Mouse (Mus musculus) liver, embryonic 14.5 days (tissue): ENCODE data around the gene Slc35f2. TPM values are rescaled to one million over a fixed set of nuclear protein-coding genes. Genes with fewer than 3 reads are reported as not detected.

ENCODE experiments used
- ATAC-seq: fragments of 200-750 bp; cut with Nextera tagmentation; 2 replicates; pipeline ENCODE4 v1.8.0; 2017; ENCODE audit warnings: moderate number of reproducible peaks, mild to moderate bottlenecking, moderate library complexity; ENCODE audit not compliant: insufficient read depth
- DNase-seq, 3 experiments: peaks; one replicate each; pipeline ENCODE4 v3.0.0-alpha.2; 2012 to 2013; ENCODE audit warnings: low read depth in 3 of 3, low spot score in 3 of 3
- H3K27ac ChIP-seq: fragments of 300-500 bp; sonication (generic); 2 replicates; pipeline ENCODE4 v1.5.1; 2014; ENCODE audit warnings: moderate library complexity, mild to moderate bottlenecking, control low read depth, inconsistent platforms
- H3K27me3 ChIP-seq: fragments of 300-500 bp; sonication (generic); 2 replicates; pipeline ENCODE4 v1.6.1; 2014; ENCODE audit warnings: mild to moderate bottlenecking, low read length, moderate library complexity; ENCODE audit not compliant: control insufficient read depth, insufficient read depth
- H3K36me3 ChIP-seq: fragments of 300-500 bp; sonication (generic); replicated peaks from 2 replicates; pipeline ENCODE4 v1.6.1; 2014; ENCODE audit warnings: low read depth; ENCODE audit not compliant: control insufficient read depth, insufficient read depth
- H3K4me1 ChIP-seq, 2 experiments: fragments of 200-500 bp in 1 of 2; fragments of 300-500 bp in 1 of 2; sonication (generic) in 1 of 2; replicated peaks; 2 replicates each; pipeline ENCODE4 v1.6.1; 2012 to 2014; ENCODE audit warnings: antibody characterized with exemption in 1 of 2, inconsistent platforms in 1 of 2, low read length in 1 of 2; ENCODE audit not compliant: control insufficient read depth in 2 of 2, insufficient read depth in 2 of 2
- H3K4me2 ChIP-seq: fragments of 300-500 bp; sonication (generic); 2 replicates; pipeline ENCODE4 v1.6.1; 2014; ENCODE audit warnings: low read depth, mild to moderate bottlenecking, control low read depth, moderate library complexity
- H3K4me3 ChIP-seq, 2 experiments: fragments of 200-500 bp in 1 of 2; fragments of 300-500 bp in 1 of 2; sonication (generic) in 1 of 2; 2 replicates each; pipeline ENCODE4 v1.5.1; 2012 to 2014; ENCODE audit warnings: low read depth in 2 of 2, low read length in 2 of 2, mild to moderate bottlenecking in 2 of 2, control low read depth in 1 of 2, inconsistent platforms in 1 of 2, moderate library complexity in 1 of 2; ENCODE audit not compliant: insufficient read depth in 1 of 2
- H3K9ac ChIP-seq: fragments of 300-500 bp; sonication (generic); replicated peaks from 2 replicates; pipeline ENCODE4 v1.6.1; 2014; ENCODE audit warnings: mild to moderate bottlenecking, control low read depth, moderate library complexity
- H3K9me3 ChIP-seq: fragments of 300-500 bp; sonication (generic); 2 replicates; pipeline ENCODE4 v1.6.1; 2016; ENCODE audit warnings: low read length, mixed read lengths; ENCODE audit not compliant: control insufficient read depth
- CTCF ChIP-seq: IDR thresholded peaks from 2 replicates; pipeline ENCODE4 v1.5.1; 2016; ENCODE audit warnings: antibody characterized with exemption, low read depth, control low read depth
- EP300 ChIP-seq: IDR thresholded peaks from 2 replicates; pipeline ENCODE4 v1.6.1; 2016; ENCODE audit warnings: antibody characterized with exemption, low read depth
- WGBS: fragments of 180-500 bp; shearing (Covaris S2); extraction: QIAGEN DNeasy Blood & Tissue Kit; methylation state at CpG from one replicate; pipeline ENCODE4 v1.1.7; 2014; ENCODE audit not compliant: insufficient replicate concordance; 5-methylcytosine and 5-hydroxymethylcytosine counted together
- polyA plus RNA-seq, 2 experiments: library from polyadenylated mRNA; depleted of rRNA in 1 of 2; stranded (reverse) in 1 of 2; unstranded in 1 of 2; fragments of >200 nt; fragmentation: Nextera tagmentation in 1 of 2; extraction: Ambion mirVana in 1 of 2; gene quantifications; 2 replicates each; pipeline versions ENCODE4 v1.2.1 to v1.2.3; 2012 to 2014

Slc35f2 gene
- polyA plus RNA-seq, 2 experiments: 0.14 to 0.26 TPM

GRCm38 (mm10) chr9:53786561-53787407 is 15.4 kb downstream of the Slc35f2 start:
- no peak for TF ChIP-seq EP300
- TF ChIP-seq CTCF: no peak
- DNase-seq (no peak), ATAC-seq (no peak)
- Histone ChIP-seq H3K27ac (no peak overlapping the region), H3K9ac (no peak overlapping the region), H3K9me3 (no peaks in the 10 kb centered on the region), H3K36me3 (no peaks in the 10 kb centered on the region), H3K27me3 (no peaks in the 10 kb centered on the region), H3K4me1 (no peaks in the 10 kb centered on the region), H3K4me2 (no peak overlapping the region), H3K4me3 (no peak overlapping the region)
- WGBS: 41% methylated on average over 16 of the region's 16 CpGs

DNA sequence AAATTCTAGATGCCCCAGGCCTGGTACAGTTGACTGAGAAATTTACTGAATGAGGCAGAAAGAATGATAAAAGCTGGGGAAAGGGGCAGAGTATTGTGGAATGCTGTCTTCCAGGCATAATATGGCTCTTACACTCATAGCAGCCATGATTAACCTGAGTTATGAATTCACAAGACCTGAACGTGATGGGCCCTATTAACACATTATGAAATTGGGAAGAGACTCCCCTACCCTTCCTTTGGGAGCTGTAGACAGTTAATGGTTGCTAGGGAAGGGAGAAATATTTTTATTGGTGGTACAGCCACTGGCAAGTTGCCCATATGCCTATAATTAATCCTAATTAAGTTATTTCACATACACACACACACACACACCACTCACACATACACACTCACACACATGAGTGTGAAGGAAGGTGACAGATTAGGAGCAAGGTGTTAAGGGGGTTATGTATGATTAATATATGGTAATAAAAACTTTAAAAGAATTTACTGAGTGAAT is 22.5 kb downstream of the Slc35f2 start:
- Histone ChIP-seq H3K4me1 (no peaks in the 10 kb centered on the region), H3K36me3 (no peaks in the 10 kb centered on the region), H3K9me3 (no peaks in the 10 kb centered on the region), H3K9ac (no peak overlapping the region), H3K27me3 (no peaks in the 10 kb centered on the region), H3K4me2 (no peak overlapping the region), H3K4me3 (no peak overlapping the region), H3K27ac (no peak overlapping the region)
- 38% methylated on average over 1 of the region's 1 CpGs for WGBS
- ATAC-seq (no peak), DNase-seq (no peak)
- TF ChIP-seq EP300: no peak
- no peak for TF ChIP-seq CTCF

- H3K4me2 ChIP-seq: no peak overlapping the region
- no peaks in the 10 kb centered on the region for H3K36me3 ChIP-seq
- DNase-seq (no peak), ATAC-seq (no peak)
- TF ChIP-seq CTCF (no peak), EP300 (no peak)
- 39% methylated on average over 9 of the region's 9 CpGs for WGBS
- no peaks in the 10 kb centered on the region for H3K9me3 ChIP-seq
- H3K27ac ChIP-seq: no peak overlapping the region
- H3K4me1 ChIP-seq: no peaks in the 10 kb centered on the region
- no peak overlapping the region for H3K4me3 ChIP-seq
- no peaks in the 10 kb centered on the region for H3K27me3 ChIP-seq
- H3K9ac ChIP-seq: no peak overlapping the region
Observed at GRCm38 (mm10) chr9:53794490-53794889, 23.2 kb downstream of the Slc35f2 start.

DNA sequence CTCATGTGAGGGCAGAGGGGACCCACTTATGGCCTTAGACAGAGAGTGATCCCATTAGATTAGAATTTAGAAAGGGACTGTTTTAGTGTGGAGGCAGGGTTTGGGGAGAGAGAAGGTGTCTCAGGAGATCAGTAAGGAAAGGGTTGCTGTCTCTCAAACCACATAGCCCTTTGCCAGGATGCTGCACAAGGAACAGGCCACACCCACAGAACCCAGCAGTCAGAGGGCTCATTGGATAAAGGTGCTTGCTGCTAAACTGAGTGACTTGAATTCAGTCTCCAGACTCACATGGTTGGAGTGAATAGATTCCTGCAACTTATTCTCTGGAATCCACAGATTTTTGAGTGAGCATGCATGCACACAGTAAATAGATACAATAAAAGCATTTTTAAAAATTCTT is 24.0 kb downstream of the Slc35f2 start:
- H3K9ac ChIP-seq: no peak overlapping the region
- H3K4me3 ChIP-seq: no peak overlapping the region
- DNase-seq (no peak), ATAC-seq (no peak)
- H3K36me3 ChIP-seq: no peaks in the 10 kb centered on the region
- no peaks in the 10 kb centered on the region for H3K27me3 ChIP-seq
- H3K9me3 ChIP-seq: no peaks in the 10 kb centered on the region
- no peak overlapping the region for H3K4me2 ChIP-seq
- no peaks in the 10 kb centered on the region for H3K4me1 ChIP-seq
- no peak for TF ChIP-seq CTCF
- no peak for TF ChIP-seq EP300
- H3K27ac ChIP-seq: no peak overlapping the region

GRCm38 (mm10) chr9:53796386-53796785 is 25.0 kb downstream of the Slc35f2 start:
- H3K36me3 ChIP-seq: no peaks in the 10 kb centered on the region
- H3K27ac ChIP-seq: no peak overlapping the region
- H3K4me2 ChIP-seq: no peak overlapping the region
- no peak for TF ChIP-seq CTCF
- TF ChIP-seq EP300: no peak
- H3K4me3 ChIP-seq: no peak overlapping the region
- no peaks in the 10 kb centered on the region for H3K9me3 ChIP-seq
- no peak overlapping the region for H3K9ac ChIP-seq
- no peaks in the 10 kb centered on the region for H3K27me3 ChIP-seq
- DNase-seq: no peak
- ATAC-seq: no peak
- no peaks in the 10 kb centered on the region for H3K4me1 ChIP-seq
- WGBS: 64% methylated on average over 3 of the region's 3 CpGs
